Mouse (Mus musculus) c-Kit-positive CD71-positive TER-119-positive erythroid progenitor cells, embryonic 14.5 days (primary cell): ENCODE results near the gene Scly.

Source experiments
- DNase-seq: peaks from one replicate; pipeline ENCODE4 v3.0.0-alpha.2; 2013; ENCODE audit warnings: low spot score

Gene Scly

GRCm38 (mm10) chr1:91297799-91298744 lies at the start of gene Scly:
Gene Scly, plus strand, starts transcription at chr1:91298338.
- DNase-seq, result peak; percentile 95

GRCm38 (mm10) chr1:91248970-91249369 lies 49.2 kb upstream of the Scly start:
- DNase-seq, result no peak

- peak; percentile 95 for DNase-seq
Measured at GRCm38 (mm10) chr1:91249564-91250414, 48.3 kb upstream of the Scly start, which contains the start of gene Ube2f. Gene Ube2f, plus strand, starts transcription at chr1:91250304.

GRCm38 (mm10) chr1:91250415-91251147 lies 47.6 kb upstream of the Scly start:
- peak; percentile 33 for DNase-seq

- DNase-seq, result peak; percentile 24
Measured at GRCm38 (mm10) chr1:91251148-91251650, 46.9 kb upstream of the Scly start.

- DNase-seq, result peak; percentile 56
Measured at GRCm38 (mm10) chr1:91251927-91252326, 46.2 kb upstream of the Scly start.

- DNase-seq, result no peak
Measured at GRCm38 (mm10) chr1:91257918-91258317, 40.2 kb upstream of the Scly start.

- DNase-seq, result no peak
Measured at GRCm38 (mm10) chr1:91259794-91260193, 38.3 kb upstream of the Scly start.

GRCm38 (mm10) chr1:91262508-91262907 lies 35.6 kb upstream of the Scly start:
- DNase-seq, result no peak

GRCm38 (mm10) chr1:91272260-91272659 lies 25.9 kb upstream of the Scly start:
- DNase-seq, result no peak

- no peak for DNase-seq
Measured at GRCm38 (mm10) chr1:91276581-91276980, 21.6 kb upstream of the Scly start.

- DNase-seq, result no peak
Measured at GRCm38 (mm10) chr1:91277480-91277879, 20.7 kb upstream of the Scly start.

- no peak for DNase-seq
Measured at GRCm38 (mm10) chr1:91278410-91279119, 19.6 kb upstream of the Scly start.

GRCm38 (mm10) chr1:91279126-91279525 lies 19.0 kb upstream of the Scly start:
- DNase-seq, result no peak

GRCm38 (mm10) chr1:91282582-91282981 lies 15.6 kb upstream of the Scly start:
- DNase-seq, result no peak

GRCm38 (mm10) chr1:91289375-91289774 lies 8.8 kb upstream of the Scly start:
- DNase-seq, result no peak

GRCm38 (mm10) chr1:91292101-91292825 lies 5.9 kb upstream of the Scly start:
- no peak for DNase-seq

- DNase-seq, result no peak
Measured at GRCm38 (mm10) chr1:91295544-91295943, 2.6 kb upstream of the Scly start.

- DNase-seq, result no peak
Measured at GRCm38 (mm10) chr1:91299026-91299706, 1.0 kb downstream of the Scly start.
